Mouse (Mus musculus) liver, embryonic 16.5 days (tissue): Measurements from ENCODE around the gene Vmn1r142. TPM values are rescaled to one million over a fixed set of nuclear protein-coding genes. Genes with fewer than 3 reads are reported as not detected.
"Not testable (repeated sequence)": the region's sequence is repeated elsewhere in the genome, so short reads cannot be mapped to it uniquely, and the experiment has no call there.

Experiments
- ATAC-seq: fragments of 200-750 bp; cut with Nextera tagmentation; 2 replicates; pipeline ENCODE4 v1.8.0; 2017; ENCODE audit warnings: low read depth, mild to moderate bottlenecking, moderate number of reproducible peaks, moderate library complexity
- H3K27ac ChIP-seq: fragments of 300-500 bp; sonication (generic); 2 replicates; pipeline ENCODE4 v1.5.1; 2014; ENCODE audit warnings: mild to moderate bottlenecking, low read length
- H3K27me3 ChIP-seq: fragments of 300-500 bp; sonication (generic); 2 replicates; pipeline ENCODE4 v1.6.1; 2014; ENCODE audit warnings: low read depth, low read length, mixed read lengths; ENCODE audit not compliant: control insufficient read depth, insufficient read depth
- H3K36me3 ChIP-seq: fragments of 300-500 bp; sonication (generic); 2 replicates; pipeline ENCODE4 v1.6.1; 2014; ENCODE audit warnings: mild to moderate bottlenecking; ENCODE audit not compliant: control insufficient read depth, insufficient read depth
- H3K4me1 ChIP-seq: fragments of 300-500 bp; sonication (generic); 2 replicates; pipeline ENCODE4 v1.6.1; 2014; ENCODE audit warnings: low read depth, low read length, mixed read lengths; ENCODE audit not compliant: control insufficient read depth
- H3K4me2 ChIP-seq: fragments of 300-500 bp; sonication (generic); 2 replicates; pipeline ENCODE4 v1.6.1; 2014; ENCODE audit warnings: low read depth, low read length, mixed read lengths
- H3K4me3 ChIP-seq: fragments of 300-500 bp; sonication (generic); 2 replicates; pipeline ENCODE4 v1.5.1; 2014; ENCODE audit warnings: low read depth, mild to moderate bottlenecking, low read length
- H3K9ac ChIP-seq: fragments of 300-500 bp; sonication (generic); 2 replicates; pipeline ENCODE4 v1.6.1; 2014; ENCODE audit warnings: low read depth, low read length
- H3K9me3 ChIP-seq: fragments of 300-500 bp; sonication (generic); replicated peaks from 2 replicates; pipeline ENCODE4 v1.6.1; 2016; ENCODE audit warnings: low read length; ENCODE audit not compliant: control insufficient read depth
- WGBS: fragments of 180-500 bp; shearing (Covaris S2); extraction: QIAGEN DNeasy Blood & Tissue Kit; methylation state at CpG from one replicate; pipeline ENCODE4 v1.1.7; 2014; ENCODE audit not compliant: insufficient replicate concordance; 5-methylcytosine and 5-hydroxymethylcytosine counted together
- polyA plus RNA-seq: library from polyadenylated mRNA; unstranded; fragments of >200 nt; fragmentation: Nextera tagmentation; extraction: Ambion mirVana; gene quantifications from 2 replicates; pipeline ENCODE4 v1.2.1, GENCODE M21; 2015

Vmn1r142 gene
- not detected in 2 replicates for polyA plus RNA-seq

- H3K36me3 ChIP-seq, H3K9ac ChIP-seq, H3K4me2 ChIP-seq, H3K9me3 ChIP-seq, H3K27ac ChIP-seq, H3K4me3 ChIP-seq, ATAC-seq, H3K27me3 ChIP-seq, H3K4me1 ChIP-seq: not testable (repeated sequence)
- WGBS = no CpG with 5 or more reads among the region's 3 CpGs
These were observed at the start of gene Vmn1r142 for GRCm38 (mm10) chr7:22163935-22164334. Vmn1r142 (minus strand) TSS chr7:22164035.

GRCm38 (mm10) chr7:22201164-22201563 lies 37.3 kb upstream of the Vmn1r142 start, which contains the start of gene Gm8653:
Gm8653 (minus strand) TSS chr7:22201264.
- H3K4me2 ChIP-seq, H3K9ac ChIP-seq, H3K9me3 ChIP-seq, H3K36me3 ChIP-seq, H3K27ac ChIP-seq, ATAC-seq, H3K4me3 ChIP-seq, H3K27me3 ChIP-seq, H3K4me1 ChIP-seq: not testable (repeated sequence)
- WGBS = no CpG with 5 or more reads among the region's 2 CpGs

GRCm38 (mm10) chr7:22189077-22189476 lies 25.2 kb upstream of the Vmn1r142 start, which contains the start of gene Vmn1r143:
Vmn1r143 (plus strand) TSS chr7:22189377.
- not testable (repeated sequence) for H3K9me3 ChIP-seq, H3K36me3 ChIP-seq, H3K4me2 ChIP-seq, H3K27me3 ChIP-seq, ATAC-seq, H3K27ac ChIP-seq, H3K4me1 ChIP-seq, H3K4me3 ChIP-seq, H3K9ac ChIP-seq
- WGBS = no CpG with 5 or more reads among the region's 3 CpGs

- not testable (repeated sequence) for H3K4me2 ChIP-seq, H3K27me3 ChIP-seq, H3K4me1 ChIP-seq, H3K36me3 ChIP-seq, H3K27ac ChIP-seq, H3K9ac ChIP-seq, H3K9me3 ChIP-seq, H3K4me3 ChIP-seq, ATAC-seq
- WGBS = no CpG with 5 or more reads among the region's 5 CpGs
These were observed 29.2 kb downstream of the Vmn1r142 start, which contains the start of gene Gm10666 for GRCm38 (mm10) chr7:22134641-22135040. Gm10666 (minus strand) TSS chr7:22134741.

- WGBS = no CpG with 5 or more reads among the region's 2 CpGs
- ATAC-seq = not testable (repeated sequence)
These were observed 45.7 kb downstream of the Vmn1r142 start, which contains the start of gene Gm16451 for GRCm38 (mm10) chr7:22118145-22118544. Gm16451 (minus strand) TSS chr7:22118245.

More at GRCm38 (mm10) chr7:22118145-22118544, 45.7 kb downstream of the Vmn1r142 start, which contains the start of gene Gm16451:
- H3K9ac ChIP-seq, H3K9me3 ChIP-seq, H3K4me2 ChIP-seq, H3K27ac ChIP-seq, H3K27me3 ChIP-seq, H3K4me3 ChIP-seq, H3K36me3 ChIP-seq, H3K4me1 ChIP-seq: not testable (repeated sequence)

Other genes with a start within 250 kb of the Vmn1r142 start
- not detected in 2 replicates for gene Gm5891, start 242.7 kb downstream of the Vmn1r142 start, polyA plus RNA-seq
- gene Vmn1r137, start 169.4 kb downstream of the Vmn1r142 start, polyA plus RNA-seq = not detected in 2 replicates
- gene Vmn1r138, start 135.1 kb downstream of the Vmn1r142 start, polyA plus RNA-seq = not detected in 2 replicates
- not detected in 2 replicates for gene Gm6176, start 107.7 kb downstream of the Vmn1r142 start, polyA plus RNA-seq
- gene Vmn1r139, start 95.0 kb downstream of the Vmn1r142 start, polyA plus RNA-seq = not detected in 2 replicates
- not detected in 2 replicates for gene Gm16451, start 45.8 kb downstream of the Vmn1r142 start, polyA plus RNA-seq
- not detected in 2 replicates for gene Gm10666, start 29.3 kb downstream of the Vmn1r142 start, polyA plus RNA-seq
- not detected in 2 replicates for gene Vmn1r143, start 25.3 kb upstream of the Vmn1r142 start, polyA plus RNA-seq
- not detected in 2 replicates for gene Gm8653, start 37.2 kb upstream of the Vmn1r142 start, polyA plus RNA-seq
- gene Gm8453, start 65.4 kb upstream of the Vmn1r142 start, polyA plus RNA-seq = not detected in 2 replicates
- gene Gm4187, start 165.7 kb upstream of the Vmn1r142 start, polyA plus RNA-seq = not detected in 2 replicates
- not detected in 2 replicates for gene Gm8660, start 207.0 kb upstream of the Vmn1r142 start, polyA plus RNA-seq
- not detected in 2 replicates for gene Vmn1r148, start 249.5 kb upstream of the Vmn1r142 start, polyA plus RNA-seq